Mouse (Mus musculus) embryonic facial prominence, embryonic 10.5 days (tissue): ENCODE results near the gene Gm20695. TPM values are rescaled to one million over a fixed set of nuclear protein-coding genes. Genes with fewer than 3 reads are reported as not detected.

Experiments used
- DNase-seq: peaks from one replicate; pipeline ENCODE4 v3.0.0-alpha.2; 2017; ENCODE audit warnings: low spot score
- H3K27ac ChIP-seq: fragments of 300-500 bp; sonication (generic); replicated peaks from 2 replicates; pipeline ENCODE4 v1.5.1; 2016; ENCODE audit warnings: mild to moderate bottlenecking
- H3K27me3 ChIP-seq: fragments of 300-500 bp; sonication (generic); replicated peaks from 2 replicates; pipeline ENCODE4 v1.6.1; 2016; ENCODE audit warnings: low read depth, mild to moderate bottlenecking; ENCODE audit not compliant: poor library complexity, severe bottlenecking
- H3K36me3 ChIP-seq: fragments of 300-500 bp; sonication (generic); replicated peaks from 2 replicates; pipeline ENCODE4 v1.6.1; 2016; ENCODE audit warnings: mild to moderate bottlenecking, moderate library complexity
- H3K4me1 ChIP-seq: fragments of 300-500 bp; sonication (generic); 2 replicates; pipeline ENCODE4 v1.6.1; 2016
- H3K4me3 ChIP-seq: fragments of 300-500 bp; sonication (generic); 2 replicates; pipeline ENCODE4 v1.5.1; 2016; ENCODE audit warnings: mild to moderate bottlenecking, moderate library complexity
- H3K9me3 ChIP-seq: fragments of 300-500 bp; sonication (generic); 2 replicates; pipeline ENCODE4 v1.6.1; 2016; ENCODE audit warnings: mild to moderate bottlenecking
- WGBS: fragments of 180-500 bp; shearing (Covaris S2); methylation state at CpG from one replicate; pipeline ENCODE4 v1.1.7; 2016; 5-methylcytosine and 5-hydroxymethylcytosine counted together
- polyA plus RNA-seq: library from polyadenylated mRNA; unstranded; fragments of >200 nt; fragmentation: Nextera tagmentation; extraction: Ambion mirVana; gene quantifications from 2 replicates; pipeline ENCODE4 v1.2.1, GENCODE M21; 2016

The Gm20695 gene
- polyA plus RNA-seq, 1 experiment from 2014 or later: 1.4 TPM

DNA sequence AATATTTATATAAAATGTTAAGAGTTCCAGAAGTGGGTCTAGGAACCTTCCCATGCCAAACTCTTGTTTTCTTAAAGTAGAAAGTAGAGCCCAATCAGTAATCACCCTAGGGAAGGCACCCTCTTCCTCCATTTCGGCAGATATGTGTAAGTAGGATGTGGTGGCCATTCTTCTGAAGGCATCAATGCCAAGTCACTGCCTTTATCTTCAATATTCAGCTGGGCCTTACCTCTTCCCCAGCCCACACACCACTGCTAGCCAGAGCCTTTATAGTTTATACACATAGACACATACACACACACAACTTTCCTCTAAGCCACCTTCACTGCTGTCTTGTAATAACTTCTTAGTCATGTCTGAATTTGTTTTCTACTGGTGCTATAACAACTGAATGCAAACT lies 28.7 kb upstream of the Gm20695 start:
- H3K4me3 ChIP-seq: no peak overlapping the region
- H3K27ac ChIP-seq: no peak overlapping the region
- no peak for DNase-seq
- H3K9me3 ChIP-seq: no peaks in the 10 kb centered on the region
- H3K4me1 ChIP-seq: no peaks in the 10 kb centered on the region
- WGBS: 76% methylated on average over 1 of the region's 1 CpGs
- H3K36me3 ChIP-seq: peaks cover 5% of the 10 kb centered on the region
- no peaks in the 10 kb centered on the region for H3K27me3 ChIP-seq

DNA sequence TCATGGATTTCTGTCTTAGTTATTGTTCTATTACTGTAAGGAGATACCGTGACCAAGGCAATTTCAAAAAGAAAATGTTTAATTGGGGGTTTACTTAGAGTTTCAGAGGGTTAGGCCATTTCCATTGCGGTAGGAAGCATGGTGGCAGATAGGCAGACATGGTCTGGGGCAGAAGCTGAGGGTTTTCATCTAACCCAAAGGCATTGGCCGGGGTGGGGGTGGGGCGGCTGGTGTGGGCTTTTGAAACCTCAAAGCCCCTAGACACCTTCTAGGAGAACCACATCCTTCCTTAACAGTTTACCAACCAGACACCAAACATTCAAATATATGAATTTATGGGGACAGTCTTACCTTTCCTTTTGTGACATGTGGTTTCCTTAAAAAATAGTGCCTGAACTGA lies 25.2 kb upstream of the Gm20695 start:
- Histone ChIP-seq H3K4me1 (no peaks in the 10 kb centered on the region), H3K4me3 (no peak overlapping the region), H3K36me3 (peaks cover 27% of the 10 kb centered on the region), H3K27ac (no peak overlapping the region), H3K9me3 (no peaks in the 10 kb centered on the region), H3K27me3 (no peaks in the 10 kb centered on the region)
- WGBS: 91% methylated on average over 4 of the region's 4 CpGs
- no peak for DNase-seq

DNA sequence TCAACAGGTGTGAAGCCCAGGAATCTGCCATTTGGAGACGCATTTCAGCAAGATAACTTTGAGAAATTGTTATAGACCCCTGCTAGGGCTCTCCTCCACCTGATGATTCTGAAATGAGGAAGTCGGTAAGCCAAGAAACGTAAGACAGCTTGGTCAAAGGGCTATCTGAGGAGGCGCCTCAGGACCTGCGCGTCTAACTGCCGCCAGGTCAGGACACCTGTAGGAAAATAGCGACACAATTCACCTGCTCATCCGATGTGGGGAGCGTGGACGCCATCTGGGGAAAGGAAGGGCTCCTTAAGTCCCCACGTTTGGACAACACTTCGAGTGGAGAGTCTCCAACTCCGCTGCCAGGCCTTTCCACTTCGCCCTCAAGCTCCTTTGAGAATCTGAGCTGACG lies 12.6 kb upstream of the Gm20695 start:
- WGBS: 2% methylated on average over 16 of the region's 16 CpGs

DNA sequence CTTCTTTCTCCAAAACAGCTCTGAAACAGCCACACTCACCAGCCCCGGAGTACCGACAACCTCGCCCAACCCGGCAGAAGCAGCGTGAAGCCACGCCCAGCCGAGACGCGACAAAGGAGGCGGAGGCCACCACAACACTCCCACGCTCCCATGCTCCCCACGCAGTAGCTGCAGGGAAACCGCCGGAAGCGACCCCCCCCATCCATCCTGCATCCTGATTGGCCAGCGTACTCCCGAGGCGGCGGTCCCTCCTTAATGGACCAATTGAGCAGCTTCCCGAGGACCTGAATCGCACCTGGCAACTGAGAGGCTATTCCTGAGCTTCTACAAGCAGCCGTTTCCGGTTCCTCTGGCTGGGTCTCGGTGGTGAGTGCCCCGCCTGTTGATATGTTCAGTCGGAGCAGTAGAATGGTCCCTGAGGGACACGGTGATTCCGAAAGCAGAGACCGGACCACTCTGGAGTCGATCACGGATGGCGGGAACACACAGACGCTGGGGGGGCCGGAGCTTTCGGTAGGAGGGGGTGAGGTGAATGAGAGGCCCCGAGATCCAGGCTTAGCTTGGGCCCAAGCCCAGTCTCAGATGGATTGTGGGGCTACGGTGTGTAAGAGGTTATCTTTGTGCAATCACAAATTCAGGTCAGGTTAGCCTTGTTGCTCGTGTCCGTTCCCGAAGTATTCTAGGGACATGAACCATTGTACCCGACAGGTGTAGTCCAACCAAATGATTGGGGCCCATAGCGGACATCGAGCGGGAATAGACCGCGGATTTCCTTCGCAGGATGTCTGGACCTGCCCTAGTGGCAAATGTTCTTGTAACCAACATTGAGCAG lies 12.0 kb upstream of the Gm20695 start, which contains the start of gene Naa60:
Naa60 (plus strand) TSS at position 160 of the 832 bp plus-strand sequence.
- H3K9me3 ChIP-seq: no peaks in the 10 kb centered on the region
- peak; percentile 97 for DNase-seq
- peak within 1 kb of the TSS; percentile 73 for H3K4me3 ChIP-seq
- no peaks in the 10 kb centered on the region for H3K27me3 ChIP-seq
- WGBS: 4% methylated on average over 47 of the region's 47 CpGs
- H3K4me1 ChIP-seq: peaks cover 20% of the 10 kb centered on the region
- peaks cover 28% of the 10 kb centered on the region for H3K36me3 ChIP-seq
- H3K27ac ChIP-seq: peak within 1 kb of the TSS; percentile 86

More for the DNA sequence above, 12.6 kb upstream of the Gm20695 start:
- Histone ChIP-seq H3K36me3 (peaks cover 32% of the 10 kb centered on the region), H3K4me1 (peaks cover 20% of the 10 kb centered on the region), H3K27me3 (no peaks in the 10 kb centered on the region), H3K4me3 (peak overlapping the region; percentile 73), H3K27ac (peak overlapping the region; percentile 86), H3K9me3 (no peaks in the 10 kb centered on the region)
- no peak for DNase-seq

DNA sequence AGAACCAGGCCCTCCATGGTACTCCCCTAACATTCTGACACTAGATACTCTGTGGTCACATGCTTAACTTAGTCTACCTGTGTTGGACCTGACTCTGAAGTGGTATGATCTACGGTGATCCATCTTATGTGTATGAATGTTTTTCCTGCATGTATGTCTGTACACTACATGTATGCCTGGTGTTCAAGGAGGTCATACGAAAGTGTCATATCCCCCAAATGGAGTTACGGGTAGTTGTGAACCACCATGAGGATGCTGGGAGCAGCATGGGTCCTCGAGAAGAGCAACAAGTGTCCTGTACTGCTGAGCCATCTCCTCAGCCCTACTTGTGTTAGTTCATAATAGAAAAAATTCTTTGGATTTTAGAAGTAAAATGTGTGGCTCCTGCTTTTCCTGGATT lies 8.1 kb upstream of the Gm20695 start:
- Histone ChIP-seq H3K4me3 (no peak overlapping the region), H3K4me1 (peaks cover 17% of the 10 kb centered on the region), H3K36me3 (peaks cover 29% of the 10 kb centered on the region), H3K27me3 (no peaks in the 10 kb centered on the region), H3K27ac (no peak overlapping the region), H3K9me3 (no peaks in the 10 kb centered on the region)
- no peak for DNase-seq
- WGBS: 90% methylated on average over 4 of the region's 4 CpGs

DNA sequence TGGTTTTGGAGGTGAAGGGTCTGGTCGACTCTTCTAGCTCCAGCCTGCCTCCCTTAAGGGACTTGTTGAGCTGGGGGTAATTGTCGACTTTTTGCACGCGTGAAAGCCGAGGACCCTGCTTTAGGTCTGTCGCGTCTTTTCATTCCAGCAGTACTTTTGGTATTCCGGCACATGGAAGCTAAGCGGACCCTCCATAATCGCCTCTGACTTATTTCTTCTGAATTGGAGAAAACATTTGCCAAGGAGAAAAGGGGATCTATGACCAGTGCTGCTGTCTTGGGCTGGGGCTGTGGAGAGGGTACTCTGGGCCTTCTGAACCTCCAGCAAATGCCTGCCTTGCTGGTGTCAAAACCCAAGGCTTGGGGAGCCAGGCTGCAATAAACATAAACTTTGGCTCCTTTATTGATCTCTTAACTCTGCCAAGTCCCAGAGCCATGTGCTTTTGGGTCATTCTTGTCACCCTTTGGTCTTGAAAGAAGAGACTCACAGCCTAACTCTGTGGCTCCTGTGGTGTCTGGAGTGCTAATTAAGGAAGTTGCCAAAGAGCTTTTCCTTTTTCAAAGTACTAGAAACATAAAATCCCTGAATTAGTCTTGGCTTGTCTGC lies 720 bp downstream of the Gm20695 start:
- Histone ChIP-seq H3K4me1 (peaks cover 12% of the 10 kb centered on the region), H3K4me3 (peak overlapping the region; percentile 81), H3K27me3 (no peaks in the 10 kb centered on the region), H3K36me3 (peaks cover 3% of the 10 kb centered on the region; the same call in 1 of the 2 replicates), H3K9me3 (no peaks in the 10 kb centered on the region), H3K27ac (peak overlapping the region; percentile 92)
- DNase-seq: no peak
- WGBS: 4% methylated on average over 10 of the region's 10 CpGs

DNA sequence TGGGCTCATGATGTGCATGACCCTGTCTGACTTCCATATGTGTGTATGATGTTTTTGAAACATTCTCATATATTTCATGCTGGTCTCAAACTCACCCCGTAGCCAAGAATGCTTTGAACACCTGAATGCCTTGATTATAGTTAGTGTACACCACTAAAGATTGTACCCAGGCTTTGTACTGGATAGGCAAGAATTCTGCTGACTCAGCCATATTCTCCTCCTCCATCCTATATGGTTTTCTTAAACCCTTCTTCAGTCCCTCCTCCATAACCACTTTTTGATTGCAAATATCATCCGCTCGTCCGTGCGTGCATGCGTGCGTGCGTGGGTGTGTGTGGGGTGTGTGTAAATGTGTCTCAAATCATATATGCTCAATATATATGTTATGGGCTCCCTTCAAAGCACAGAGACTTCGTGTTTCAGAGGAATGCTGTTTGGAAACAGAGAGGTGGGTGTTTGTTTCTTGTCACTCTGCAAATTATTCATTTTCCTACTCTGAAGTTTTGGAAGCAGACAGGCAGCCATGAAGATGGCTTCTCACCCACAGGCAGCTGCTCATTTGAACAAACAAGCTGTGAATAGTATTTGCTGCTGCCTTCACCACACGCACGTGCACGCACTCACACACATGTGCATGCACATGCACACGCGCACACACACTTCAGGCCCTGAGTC lies 7.3 kb downstream of the Gm20695 start:
- H3K27me3 ChIP-seq: no peaks in the 10 kb centered on the region
- H3K27ac ChIP-seq: no peak overlapping the region
- H3K4me1 ChIP-seq: no peaks in the 10 kb centered on the region
- peaks cover 15% of the 10 kb centered on the region for H3K36me3 ChIP-seq
- no peak overlapping the region for H3K4me3 ChIP-seq
- no peak for DNase-seq
- 95% methylated on average over 14 of the region's 14 CpGs for WGBS
- H3K9me3 ChIP-seq: no peaks in the 10 kb centered on the region

DNA sequence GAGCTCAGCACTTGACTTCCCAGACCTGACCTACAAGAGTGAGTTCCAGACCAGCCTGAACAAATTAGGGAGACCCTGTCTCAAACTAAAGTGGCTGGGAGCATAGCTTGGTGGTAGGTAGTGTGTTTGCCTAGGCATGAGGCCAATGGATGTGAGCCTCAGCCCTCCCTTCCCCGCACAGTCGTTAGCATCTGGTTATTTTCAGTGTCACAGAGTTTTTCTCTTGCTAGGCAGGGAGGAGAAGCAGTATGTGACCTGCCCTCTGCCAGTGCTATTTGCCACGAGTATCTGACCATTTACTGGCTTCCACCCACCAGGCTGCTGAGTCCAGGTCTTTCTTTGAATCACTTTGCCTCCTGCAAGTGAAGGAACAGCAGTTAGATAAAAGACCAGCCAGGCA lies 9.3 kb downstream of the Gm20695 start:
- no peak overlapping the region for H3K4me3 ChIP-seq

DNA sequence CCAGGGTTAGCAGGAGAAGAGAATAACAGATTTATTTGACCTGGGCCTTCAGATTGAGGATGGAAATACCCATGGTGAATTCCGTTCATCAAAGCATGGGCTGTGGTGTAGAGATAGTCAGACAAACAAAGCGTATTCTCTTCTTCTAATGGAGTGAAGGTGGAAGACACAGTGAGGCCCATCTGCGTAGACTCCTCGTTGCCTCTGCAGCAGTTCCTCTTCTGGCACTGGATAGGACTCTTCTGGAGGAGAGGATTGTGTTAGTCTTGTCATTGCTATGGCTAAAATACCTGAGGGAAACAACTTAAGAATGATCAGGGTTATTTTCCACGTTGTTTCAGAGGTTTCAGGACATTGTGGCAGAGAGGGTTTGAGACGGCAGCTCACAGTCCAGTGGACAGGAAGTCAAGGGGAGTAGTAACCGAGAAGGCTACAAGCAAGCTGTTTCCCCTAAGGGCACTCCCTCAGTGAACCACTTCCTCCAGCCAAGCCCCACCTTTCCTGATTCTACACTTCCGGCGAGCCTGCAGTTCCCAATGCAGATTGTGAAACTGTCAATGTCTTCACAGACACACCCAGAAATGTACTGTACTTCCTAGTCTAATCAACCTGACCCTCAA lies 10.8 kb downstream of the Gm20695 start:
- no peaks in the 10 kb centered on the region for H3K27me3 ChIP-seq
- H3K27ac ChIP-seq: no peak overlapping the region
- 69% methylated on average over 9 of the region's 9 CpGs for WGBS
- H3K36me3 ChIP-seq: peaks cover 48% of the 10 kb centered on the region
- no peak overlapping the region for H3K4me3 ChIP-seq
- no peaks in the 10 kb centered on the region for H3K9me3 ChIP-seq
- DNase-seq: no peak
- H3K4me1 ChIP-seq: no peaks in the 10 kb centered on the region

More for the DNA sequence above, 9.3 kb downstream of the Gm20695 start:
- WGBS: 83% methylated on average over 3 of the region's 3 CpGs
- Histone ChIP-seq H3K27ac (no peak overlapping the region), H3K4me1 (no peaks in the 10 kb centered on the region), H3K36me3 (peaks cover 34% of the 10 kb centered on the region), H3K27me3 (no peaks in the 10 kb centered on the region), H3K9me3 (no peaks in the 10 kb centered on the region)
- DNase-seq: no peak

DNA sequence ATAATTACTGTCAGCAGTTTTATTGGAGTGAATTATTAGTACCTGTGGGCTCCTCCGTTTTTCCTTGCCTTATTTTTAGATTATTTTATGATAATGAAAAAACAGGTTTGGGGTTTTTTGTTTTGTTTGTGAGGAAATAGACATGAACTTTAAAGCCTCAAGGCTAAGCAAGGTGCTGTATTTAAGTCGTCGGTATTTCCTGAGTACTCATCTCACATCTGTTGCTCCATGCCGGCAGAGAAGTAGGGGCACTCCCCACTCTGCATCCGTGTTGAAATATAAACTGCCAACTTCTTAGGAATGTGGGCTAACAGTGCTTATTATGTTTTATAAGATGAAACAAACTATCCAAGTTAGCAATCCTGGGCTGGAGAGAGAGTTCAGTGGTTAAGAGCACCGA lies 11.6 kb downstream of the Gm20695 start:
- Histone ChIP-seq H3K27ac (no peak overlapping the region), H3K4me3 (no peak overlapping the region), H3K9me3 (no peaks in the 10 kb centered on the region), H3K27me3 (no peaks in the 10 kb centered on the region), H3K36me3 (peaks cover 55% of the 10 kb centered on the region), H3K4me1 (no peaks in the 10 kb centered on the region)
- WGBS: 86% methylated on average over 6 of the region's 6 CpGs
- no peak for DNase-seq

DNA sequence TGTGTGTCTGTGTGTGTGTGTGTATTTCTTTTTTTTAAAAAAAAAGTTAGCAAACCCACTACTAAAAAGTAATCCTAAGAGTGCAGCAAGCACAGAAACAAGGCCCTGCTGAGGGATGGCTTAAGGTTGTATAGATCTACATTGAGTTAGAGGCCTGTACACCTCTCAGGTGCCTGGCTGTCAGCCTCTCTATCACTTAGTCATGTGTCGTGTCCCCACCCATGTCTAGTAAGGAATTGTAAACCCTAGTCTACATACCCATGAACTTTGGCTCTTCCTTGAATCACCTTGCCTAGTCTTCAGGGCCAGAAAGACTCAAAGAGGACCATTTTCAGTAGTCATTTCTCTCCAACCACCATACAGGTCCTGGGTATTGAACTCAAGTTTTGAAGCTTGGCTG lies 12.1 kb downstream of the Gm20695 start:
- no peaks in the 10 kb centered on the region for H3K27me3 ChIP-seq
- H3K36me3 ChIP-seq: peaks cover 61% of the 10 kb centered on the region
- H3K4me3 ChIP-seq: no peak overlapping the region
- WGBS: 88% methylated on average over 1 of the region's 1 CpGs
- no peaks in the 10 kb centered on the region for H3K9me3 ChIP-seq
- no peak for DNase-seq
- H3K4me1 ChIP-seq: no peaks in the 10 kb centered on the region
- no peak overlapping the region for H3K27ac ChIP-seq

DNA sequence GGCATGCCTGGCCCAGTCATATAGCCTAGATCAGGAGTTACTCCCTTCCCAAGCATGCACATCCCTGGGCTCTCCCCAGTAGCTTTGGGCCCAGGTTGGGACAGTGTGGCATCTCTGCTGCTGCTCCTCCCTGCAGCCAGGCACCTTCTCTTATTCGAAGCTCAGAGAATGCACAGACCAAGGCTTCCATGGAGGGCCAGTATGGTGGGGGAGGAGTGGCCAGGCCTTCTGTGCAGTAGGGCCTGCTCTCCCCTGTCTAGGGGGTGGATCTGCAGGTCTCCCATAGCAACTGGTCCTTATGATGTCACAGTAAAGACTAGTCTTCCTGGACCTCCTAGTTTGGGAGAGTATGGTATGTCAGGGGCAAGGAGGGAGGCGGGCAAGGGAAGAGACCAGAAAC lies 23.0 kb downstream of the Gm20695 start:
- Histone ChIP-seq H3K36me3 (peaks cover 51% of the 10 kb centered on the region), H3K27ac (no peak overlapping the region), H3K9me3 (no peaks in the 10 kb centered on the region), H3K4me3 (no peak overlapping the region), H3K27me3 (no peaks in the 10 kb centered on the region), H3K4me1 (peaks cover 13% of the 10 kb centered on the region)
- no peak for DNase-seq
- 77% methylated on average over 2 of the region's 2 CpGs for WGBS
